In genomic region chr15:98871916-98872888, GRCm38 (mm10) we compare ENCODE assay signal across 8 mouse cellular contexts. TPM values are rescaled to one million over a fixed set of nuclear protein-coding genes. Genes with fewer than 3 reads are reported as not detected.
A peak's percentile ranks its signal among the peaks of the same experiment; 100 is the strongest.
DNase-seq lines count a peak whose midpoint lies in the region; ATAC-seq and TF ChIP-seq lines count a peak whose summit lies in the region.

No protein-coding gene starts in this region.

- peak overlapping the region; percentile 91 for H3K4me2 ChIP-seq in forebrain, postnatal 0 days (ENCODE audit: low read depth)
- H3K4me2 ChIP-seq in lung, postnatal 0 days (replicated peaks; ENCODE audit: low read depth, low read length), result peak overlapping the region; percentile 78

- no peak for TF ChIP-seq RAD21 in MEL (IDR thresholded peaks at IDR 0.05; ENCODE audit: low read depth, low read length)

- H3K9ac ChIP-seq in MEL (ENCODE audit: control insufficient read depth, low read depth, low read length, poor library complexity, severe bottlenecking), result peak overlapping the region; percentile 96
- H3K9ac ChIP-seq in forebrain, postnatal 0 days, result peak overlapping the region; percentile 97
- peak overlapping the region; percentile 99 for H3K9ac ChIP-seq in lung, postnatal 0 days (replicated peaks; ENCODE audit: low read depth)

- TF ChIP-seq CTCF in MEL (IDR thresholded peaks at IDR 0.05 in 2 of 3, conservative IDR thresholded peaks at IDR 0.05 in 1 of 3; ENCODE audit: control insufficient read depth in 1 of 3, insufficient read depth in 1 of 3, low read depth in 2 of 3, low read length in 3 of 3, poor library complexity in 1 of 3, severe bottlenecking in 1 of 3), result no peak
- peak; percentile 3; the same call in 1 of the 2 replicates for TF ChIP-seq CTCF in cerebellum, adult 2 months (IDR thresholded peaks at IDR 0.05; ENCODE audit: borderline replicate concordance, insufficient read depth, low read depth, low read length)
- peak; percentile 41 for TF ChIP-seq CTCF in forebrain, postnatal 0 days (IDR thresholded peaks at IDR 0.05; ENCODE audit: low read depth)
- no peak for TF ChIP-seq CTCF in lung, postnatal 0 days (IDR thresholded peaks at IDR 0.05)

- peak overlapping the region; percentile 78 to 92 for H3K4me3 ChIP-seq in MEL (ENCODE audit: control insufficient read depth in 1 of 2, insufficient read depth in 1 of 2, low read depth in 2 of 2, low read length in 2 of 2)
- peak overlapping the region; percentile 90 for H3K4me3 ChIP-seq in cerebellum, adult 2 months (replicated peaks; ENCODE audit: insufficient read depth, low read depth, low read length)
- peak overlapping the region; percentile 99 for H3K4me3 ChIP-seq in forebrain, postnatal 0 days (ENCODE audit: low read depth, low read length)
- H3K4me3 ChIP-seq in lung, postnatal 0 days (ENCODE audit: low read depth, low read length), result peak overlapping the region; percentile 92

- WGBS in cerebellum, adult 2 months, result 1% methylated on average over 51 of the region's 51 CpGs
- WGBS in forebrain, postnatal 0 days, result 1% methylated on average over 49 of the region's 51 CpGs
- 2% methylated on average over 41 of the region's 51 CpGs for WGBS in lung, postnatal 0 days

- peaks cover 14 to 21% of the 10 kb centered on the region in 2 experiments for H3K4me1 ChIP-seq in MEL (ENCODE audit: control insufficient read depth in 1 of 2, insufficient read depth in 2 of 2, low read length in 2 of 2)
- peaks cover 10% of the 10 kb centered on the region for H3K4me1 ChIP-seq in cerebellum, adult 2 months (ENCODE audit: control insufficient read depth, insufficient read depth, low read length)
- H3K4me1 ChIP-seq in forebrain, postnatal 0 days (ENCODE audit: insufficient read depth), result peaks cover 26% of the 10 kb centered on the region
- peaks cover 12% of the 10 kb centered on the region for H3K4me1 ChIP-seq in lung, postnatal 0 days (ENCODE audit: insufficient read depth, low read depth, low read length)

- H3K27me3 ChIP-seq in MEL (ENCODE audit: control insufficient read depth in 1 of 2, insufficient read depth in 2 of 2, low read length in 2 of 2), result no peaks in the 10 kb centered on the region
- no peaks in the 10 kb centered on the region for H3K27me3 ChIP-seq in cerebellum, adult 2 months (ENCODE audit: control insufficient read depth, insufficient read depth, low read length)
- H3K27me3 ChIP-seq in forebrain, postnatal 0 days (ENCODE audit: insufficient read depth, low read length), result no peaks in the 10 kb centered on the region
- H3K27me3 ChIP-seq in lung, postnatal 0 days (replicated peaks; ENCODE audit: insufficient read depth, low read length), result no peaks in the 10 kb centered on the region

- H3K9me3 ChIP-seq in MEL (replicated peaks; ENCODE audit: insufficient read depth, low read length), result no peaks in the 10 kb centered on the region
- H3K9me3 ChIP-seq in forebrain, postnatal 0 days (ENCODE audit: low read length), result no peaks in the 10 kb centered on the region
- H3K9me3 ChIP-seq in lung, postnatal 0 days (ENCODE audit: low read length), result no peaks in the 10 kb centered on the region

- peak in 1 of 2 experiments; percentile 47; a peak in 2 of 4 replicates for TF ChIP-seq EP300 in MEL (IDR thresholded peaks at IDR 0.05; ENCODE audit: low read depth in 1 of 2, low read length in 2 of 2)
- TF ChIP-seq EP300 in lung, postnatal 0 days (IDR thresholded peaks at IDR 0.05), result peak; percentile 59; the same call in 1 of the 2 replicates

- peak; percentile 88 for ATAC-seq in forebrain, postnatal 0 days
- ATAC-seq in lung, postnatal 0 days, result peak; percentile 74

- DNase-seq in MEL (ENCODE audit: low read depth, low spot score), result peak; percentile 99
- DNase-seq in cerebellum, adult 2 months, result peak; percentile 93 to 97
- peak; percentile 98 for DNase-seq in forebrain, postnatal 0 days
- peak; percentile 92 for DNase-seq in heart, postnatal 4 days
- peak; percentile 93 for DNase-seq in layer of hippocampus, adult 9-11 months
- DNase-seq in lung, postnatal 0 days (ENCODE audit: low spot score), result peak; percentile 98
- DNase-seq in ovary, postnatal 14 days (ENCODE audit: low spot score), result peak; percentile 82
- DNase-seq in thymus, postnatal 14 days, result peak; percentile 94

- peak; percentile 82 to 92; a peak in 3 of 4 replicates for TF ChIP-seq POLR2A in MEL (IDR thresholded peaks at IDR 0.05; ENCODE audit: control insufficient read depth in 1 of 2, insufficient read depth in 1 of 2, low read depth in 1 of 2, low read length in 2 of 2, poor library complexity in 1 of 2)
- peak; percentile 26; the same call in 1 of the 2 replicates for TF ChIP-seq POLR2A in cerebellum, adult 2 months (IDR thresholded peaks at IDR 0.05; ENCODE audit: borderline replicate concordance, insufficient read depth, low read length)

- H3K36me3 ChIP-seq in MEL (ENCODE audit: control insufficient read depth in 1 of 2, insufficient read depth in 2 of 2, low read length in 2 of 2), result peaks cover 0 to 23% of the 10 kb centered on the region in 2 experiments; a peak in 2 of 4 replicates
- H3K36me3 ChIP-seq in forebrain, postnatal 0 days (ENCODE audit: insufficient read depth), result peaks cover 5% of the 10 kb centered on the region; the same call in 1 of the 2 replicates
- no peaks in the 10 kb centered on the region for H3K36me3 ChIP-seq in lung, postnatal 0 days (ENCODE audit: insufficient read depth, low read length)

- peaks cover 52% of the 10 kb centered on the region for H3K79me2 ChIP-seq in MEL (ENCODE audit: control insufficient read depth, insufficient read depth, low read length, poor library complexity)

- peak overlapping the region; percentile 86 for H3K27ac ChIP-seq in MEL (ENCODE audit: control insufficient read depth, low read depth, low read length)
- peak overlapping the region; percentile 100 for H3K27ac ChIP-seq in cerebellum, adult 2 months (ENCODE audit: insufficient read depth, low read length)
- peak overlapping the region; percentile 98 for H3K27ac ChIP-seq in forebrain, postnatal 0 days (ENCODE audit: low read depth, low read length)
- peak overlapping the region; percentile 99 for H3K27ac ChIP-seq in lung, postnatal 0 days (ENCODE audit: low read length)

TF ChIP-seq in MEL, 35 proteins besides CTCF, POLR2A, EP300 and RAD21 (continues in another document):
- no peak for TF ChIP-seq USF2 (IDR thresholded peaks at IDR 0.05; ENCODE audit: borderline replicate concordance in 1 of 2, insufficient read depth in 1 of 2, low read depth in 1 of 2, low read length in 2 of 2)
- peak; percentile 72 for TF ChIP-seq ETS1 (IDR thresholded peaks at IDR 0.05; ENCODE audit: low read depth, low read length)
- TF ChIP-seq CHD1 (IDR thresholded peaks at IDR 0.05; ENCODE audit: low read depth, low read length), result peak; percentile 90; the same call in 1 of the 2 replicates
- TF ChIP-seq MYC (IDR thresholded peaks at IDR 0.05; ENCODE audit: low read depth, low read length), result peak; percentile 99
- TF ChIP-seq MAZ (IDR thresholded peaks at IDR 0.05; ENCODE audit: low read depth, low read length), result peak; percentile 100

RNA-seq across cellular contexts. Expression of gene Kmt2d, which starts 1.2 kb away (rescaled TPM):
- 12.5 and 15.4 TPM in 2 replicates for total RNA-seq in MEL (2012; rRNA removed)
- 10 to 100 TPM; 42.0 to 47.7 TPM for polyA plus RNA-seq in MEL (2012; ENCODE audit: insufficient read depth in 1 of 2, insufficient read length in 2 of 2, low read depth in 1 of 2, low replicate concordance in 2 of 2, missing spikeins in 1 of 2)
- polyA plus RNA-seq in cerebellum, adult 2 months (2012; rRNA removed), result 49.9 and 52.6 TPM in 2 replicates
- total RNA-seq in forebrain, postnatal 0 days (2014; rRNA removed), result 22.7 and 25.8 TPM in 2 replicates
- polyA plus RNA-seq in forebrain, postnatal 0 days (2015; fragmentation: Nextera tagmentation; extraction: Ambion mirVana), result 2.9 and 6.2 TPM in 2 replicates
- total RNA-seq in heart, postnatal 4 days (2021), result 10 to 100 TPM; 65.6 to 67.2 TPM
- polyA plus RNA-seq in lung, postnatal 0 days (2015; fragmentation: Nextera tagmentation; extraction: Ambion mirVana), result 8.7 and 11.1 TPM in 2 replicates

RNA-seq across cellular contexts. Expression of gene Rhebl1, which starts 22.1 kb away (rescaled TPM):
- 9.4 and 10.1 TPM in 2 replicates for total RNA-seq in MEL (2012; rRNA removed)
- 10 to 100 TPM in 1 of 2 experiments, not detected in 1; 16.6 TPM for polyA plus RNA-seq in MEL (2012; ENCODE audit: insufficient read depth in 1 of 2, insufficient read length in 2 of 2, low read depth in 1 of 2, low replicate concordance in 2 of 2, missing spikeins in 1 of 2)
- polyA plus RNA-seq in cerebellum, adult 2 months (2012; rRNA removed), result 18.7 and 19.8 TPM in 2 replicates
- 16.5 and 20.7 TPM in 2 replicates for total RNA-seq in forebrain, postnatal 0 days (2014; rRNA removed)
- polyA plus RNA-seq in forebrain, postnatal 0 days (2015; fragmentation: Nextera tagmentation; extraction: Ambion mirVana), result 34.1 and 37.5 TPM in 2 replicates
- total RNA-seq in heart, postnatal 4 days (2021), result 1 to 10 TPM; 2.0 TPM
- 8.1 and 10.2 TPM in 2 replicates for polyA plus RNA-seq in lung, postnatal 0 days (2015; fragmentation: Nextera tagmentation; extraction: Ambion mirVana)

RNA-seq across cellular contexts. Expression of gene Dhh, which starts 26.1 kb away (rescaled TPM):
- total RNA-seq in MEL (2012; rRNA removed), result 0.12 TPM in 1 of 2 replicates, not detected in the other
- not detected for polyA plus RNA-seq in MEL (2012; ENCODE audit: insufficient read depth in 1 of 2, insufficient read length in 2 of 2, low read depth in 1 of 2, low replicate concordance in 2 of 2, missing spikeins in 1 of 2)
- polyA plus RNA-seq in cerebellum, adult 2 months (2012; rRNA removed), result 0.07 and 0.10 TPM in 2 replicates
- 0.15 and 0.76 TPM in 2 replicates for total RNA-seq in forebrain, postnatal 0 days (2014; rRNA removed)
- polyA plus RNA-seq in forebrain, postnatal 0 days (2015; fragmentation: Nextera tagmentation; extraction: Ambion mirVana), result 0.25 and 0.58 TPM in 2 replicates
- total RNA-seq in heart, postnatal 4 days (2021), result 1 to 10 TPM; 2.7 to 3.5 TPM
- 5.1 and 6.6 TPM in 2 replicates for polyA plus RNA-seq in lung, postnatal 0 days (2015; fragmentation: Nextera tagmentation; extraction: Ambion mirVana)

RNA-seq across cellular contexts. Expression of gene Prkag1, which starts 40.9 kb away (rescaled TPM):
- 122 and 126 TPM in 2 replicates for total RNA-seq in MEL (2012; rRNA removed)
- 100 to 1,000 TPM; 141 to 348 TPM for polyA plus RNA-seq in MEL (2012; ENCODE audit: insufficient read depth in 1 of 2, insufficient read length in 2 of 2, low read depth in 1 of 2, low replicate concordance in 2 of 2, missing spikeins in 1 of 2)
- polyA plus RNA-seq in cerebellum, adult 2 months (2012; rRNA removed), result 90.3 and 93.6 TPM in 2 replicates
- 46.5 and 48.3 TPM in 2 replicates for total RNA-seq in forebrain, postnatal 0 days (2014; rRNA removed)
- polyA plus RNA-seq in forebrain, postnatal 0 days (2015; fragmentation: Nextera tagmentation; extraction: Ambion mirVana), result 55.0 and 58.4 TPM in 2 replicates
- total RNA-seq in heart, postnatal 4 days (2021), result 10 to 100 TPM; 88.9 to 89.3 TPM
- polyA plus RNA-seq in lung, postnatal 0 days (2015; fragmentation: Nextera tagmentation; extraction: Ambion mirVana), result 72.2 and 76.7 TPM in 2 replicates

RNA-seq across cellular contexts. Expression of gene Lmbr1l, which starts 45.8 kb away (rescaled TPM):
- 7.0 and 13.5 TPM in 2 replicates for total RNA-seq in MEL (2012; rRNA removed)
- polyA plus RNA-seq in MEL (2012; ENCODE audit: insufficient read depth in 1 of 2, insufficient read length in 2 of 2, low read depth in 1 of 2, low replicate concordance in 2 of 2, missing spikeins in 1 of 2), result 10 to 100 TPM in 1 of 2 experiments, not detected in 1; 17.3 TPM
- polyA plus RNA-seq in cerebellum, adult 2 months (2012; rRNA removed), result 37.5 and 39.7 TPM in 2 replicates
- total RNA-seq in forebrain, postnatal 0 days (2014; rRNA removed), result 44.1 and 59.3 TPM in 2 replicates
- 20.1 and 22.4 TPM in 2 replicates for polyA plus RNA-seq in forebrain, postnatal 0 days (2015; fragmentation: Nextera tagmentation; extraction: Ambion mirVana)
- total RNA-seq in heart, postnatal 4 days (2021), result 10 to 100 TPM; 14.1 to 15.9 TPM
- polyA plus RNA-seq in lung, postnatal 0 days (2015; fragmentation: Nextera tagmentation; extraction: Ambion mirVana), result 16.5 and 17.0 TPM in 2 replicates

Comparison
In these comparisons a context has a peak if more than half of its experiments do, and no peak if none do; other contexts are left out.
1. Peak in every context shown above with its lines: DNase-seq, ATAC-seq, H3K4me3 ChIP-seq and H3K27ac ChIP-seq.
2. CTCF ChIP-seq: peak in cerebellum, adult 2 months (single experiment) and forebrain, postnatal 0 days (single experiment); none in MEL (0 of 3) and lung, postnatal 0 days (single experiment).